Mouse (Mus musculus) ES-E14 (cell line): Measurements from ENCODE around the gene Anapc13.

Experiments used
- CHD2 ChIP-seq: IDR thresholded peaks from 2 replicates; pipeline ENCODE4 v1.6.1; 2014; ENCODE audit warnings: mild to moderate bottlenecking, low read depth, low read length, inconsistent platforms
- ZC3H11A ChIP-seq: IDR thresholded peaks from 2 replicates; pipeline ENCODE4 v1.6.1; 2012; ENCODE audit warnings: low read depth, mild to moderate bottlenecking, inconsistent platforms, low read length, borderline replicate concordance
- ZNF384 ChIP-seq: IDR thresholded peaks from 2 replicates; pipeline ENCODE4 v1.6.1; 2012; ENCODE audit warnings: low read depth, low read length, inconsistent platforms

- TF ChIP-seq ZNF384, result no peak
- TF ChIP-seq CHD2, result no peak
- no peak for TF ChIP-seq ZC3H11A
Observed at GRCm38 (mm10) chr9:102605162-102605561, 20.9 kb upstream of the Anapc13 start.
